Mouse (Mus musculus): ENCODE results near the gene Olfr1287. TPM values are rescaled to one million over a fixed set of nuclear protein-coding genes. Genes with fewer than 3 reads are reported as not detected.

Gene Olfr1287
- not detected in 2 replicates for polyA plus RNA-seq (2015; fragmentation: Nextera tagmentation; extraction: Ambion mirVana)

GRCm38 (mm10) chr2:111448842-111449241 lies at the start of gene Olfr1287:
Olfr1287 (plus strand) TSS chr2:111449142.

GRCm38 (mm10) chr2:111422931-111423330 lies 26.0 kb upstream of the Olfr1287 start, which contains the start of gene Olfr1286:
Olfr1286 (minus strand) TSS chr2:111423115.

GRCm38 (mm10) chr2:111473801-111474200 lies 24.9 kb downstream of the Olfr1287 start, which contains the start of gene Olfr1288:
Olfr1288 (plus strand) TSS chr2:111474101.

GRCm38 (mm10) chr2:111480519-111480918 lies 31.6 kb downstream of the Olfr1287 start, which contains the start of gene Olfr1289:
Olfr1289 (plus strand) TSS chr2:111480819.

GRCm38 (mm10) chr2:111493729-111494128 lies 44.8 kb downstream of the Olfr1287 start, which contains the start of gene Olfr1290:
Olfr1290 (minus strand) TSS chr2:111493829.

GRCm38 (mm10) chr2:111496880-111497279 lies 47.9 kb downstream of the Olfr1287 start, which contains the start of gene Olfr1291-ps1:
Olfr1291-ps1 (plus strand) TSS chr2:111497180.

Other genes with a start within 250 kb of the Olfr1287 start
- gene 4930430A15Rik, start 219.5 kb upstream of the Olfr1287 start, polyA plus RNA-seq (2015; fragmentation: Nextera tagmentation; extraction: Ambion mirVana): not detected in 2 replicates
- gene Olfr1275, start 213.9 kb upstream of the Olfr1287 start, polyA plus RNA-seq (2015; fragmentation: Nextera tagmentation; extraction: Ambion mirVana): not detected in 2 replicates
- not detected in 2 replicates for gene Olfr1276, start 194.6 kb upstream of the Olfr1287 start, polyA plus RNA-seq (2015; fragmentation: Nextera tagmentation; extraction: Ambion mirVana)
- gene Olfr1277, start 175.0 kb upstream of the Olfr1287 start, polyA plus RNA-seq (2015; fragmentation: Nextera tagmentation; extraction: Ambion mirVana): not detected in 2 replicates
- gene Olfr1278, start 159.0 kb upstream of the Olfr1287 start, polyA plus RNA-seq (2015; fragmentation: Nextera tagmentation; extraction: Ambion mirVana): not detected in 2 replicates
- gene Olfr1279, start 148.5 kb upstream of the Olfr1287 start, polyA plus RNA-seq (2015; fragmentation: Nextera tagmentation; extraction: Ambion mirVana): not detected in 2 replicates
- gene Olfr1280, start 135.1 kb upstream of the Olfr1287 start, polyA plus RNA-seq (2015; fragmentation: Nextera tagmentation; extraction: Ambion mirVana): not detected in 2 replicates
- gene Olfr1281, start 122.6 kb upstream of the Olfr1287 start, polyA plus RNA-seq (2015; fragmentation: Nextera tagmentation; extraction: Ambion mirVana): not detected in 2 replicates
- gene Olfr1282, start 113.1 kb upstream of the Olfr1287 start, polyA plus RNA-seq (2015; fragmentation: Nextera tagmentation; extraction: Ambion mirVana): not detected in 2 replicates
- not detected in 2 replicates for gene Olfr1283, start 82.4 kb upstream of the Olfr1287 start, polyA plus RNA-seq (2015; fragmentation: Nextera tagmentation; extraction: Ambion mirVana)
- gene Olfr1284, start 73.6 kb upstream of the Olfr1287 start, polyA plus RNA-seq (2015; fragmentation: Nextera tagmentation; extraction: Ambion mirVana): not detected in 2 replicates
- gene Olfr1286, start 26.0 kb upstream of the Olfr1287 start, polyA plus RNA-seq (2015; fragmentation: Nextera tagmentation; extraction: Ambion mirVana): not detected in 2 replicates
- not detected in 2 replicates for gene Olfr1288, start 25.0 kb downstream of the Olfr1287 start, polyA plus RNA-seq (2015; fragmentation: Nextera tagmentation; extraction: Ambion mirVana)
- not detected in 2 replicates for gene Olfr1289, start 31.7 kb downstream of the Olfr1287 start, polyA plus RNA-seq (2015; fragmentation: Nextera tagmentation; extraction: Ambion mirVana)
- not detected in 2 replicates for gene Olfr1290, start 44.7 kb downstream of the Olfr1287 start, polyA plus RNA-seq (2015; fragmentation: Nextera tagmentation; extraction: Ambion mirVana)
- gene Olfr1291-ps1, start 48.0 kb downstream of the Olfr1287 start, polyA plus RNA-seq (2015; fragmentation: Nextera tagmentation; extraction: Ambion mirVana): not detected in 2 replicates
- gene Olfr1293-ps, start 76.1 kb downstream of the Olfr1287 start, polyA plus RNA-seq (2015; fragmentation: Nextera tagmentation; extraction: Ambion mirVana): not detected in 2 replicates
- gene Olfr1294, start 91.1 kb downstream of the Olfr1287 start, polyA plus RNA-seq (2015; fragmentation: Nextera tagmentation; extraction: Ambion mirVana): not detected in 2 replicates
- not detected in 2 replicates for gene Olfr1295, start 120.5 kb downstream of the Olfr1287 start, polyA plus RNA-seq (2015; fragmentation: Nextera tagmentation; extraction: Ambion mirVana)
- gene Olfr1297, start 177.4 kb downstream of the Olfr1287 start, polyA plus RNA-seq (2015; fragmentation: Nextera tagmentation; extraction: Ambion mirVana): not detected in 2 replicates
- not detected in 2 replicates for gene Olfr1298, start 200.1 kb downstream of the Olfr1287 start, polyA plus RNA-seq (2015; fragmentation: Nextera tagmentation; extraction: Ambion mirVana)
- gene Olfr1299, start 212.3 kb downstream of the Olfr1287 start, polyA plus RNA-seq (2015; fragmentation: Nextera tagmentation; extraction: Ambion mirVana): not detected in 2 replicates

Measured in skeletal muscle tissue, postnatal 0 days (tissue).